9 mouse cellular contexts compared by ENCODE assay signal in the genomic region with DNA sequence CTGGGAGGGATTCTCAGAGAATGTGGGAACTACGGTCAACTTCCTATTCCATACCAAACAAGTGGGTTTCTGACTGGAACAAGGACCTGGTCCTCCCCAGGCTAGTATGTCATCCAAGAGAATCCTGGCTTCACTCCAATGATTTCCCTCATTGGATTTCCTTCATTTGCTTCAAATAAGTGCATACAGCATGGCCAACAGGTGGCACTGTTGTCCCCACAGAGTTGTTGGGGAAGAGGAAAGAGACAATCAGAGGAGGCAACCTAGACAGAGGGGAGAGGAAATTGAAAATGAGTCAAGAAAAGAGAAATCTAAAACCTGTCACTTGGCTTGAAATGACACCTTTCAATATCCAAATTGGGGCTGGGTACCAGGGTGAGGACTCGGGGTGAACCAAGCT. TPM values are rescaled to one million over a fixed set of nuclear protein-coding genes. Genes with fewer than 3 reads are reported as not detected.
A peak's percentile ranks its signal among the peaks of the same experiment; 100 is the strongest.
DNase-seq lines count a peak whose midpoint lies in the region; ATAC-seq lines count a peak whose summit lies in the region.
"Had no signal": no experiment of that assay in that cellular context is flagged by ENCODE, and none has a peak within 500 bp of the region (broad histone marks: within the 10 kb centered on the region; RNA-seq: fewer than 3 reads in every experiment).

No protein-coding gene starts in this region.

- H3K9ac ChIP-seq in forebrain, embryonic 14.5 days (ENCODE audit: low read length) = no peak overlapping the region
- H3K9ac ChIP-seq in forebrain, embryonic 12.5 days = no peak overlapping the region
- no peak overlapping the region for H3K9ac ChIP-seq in midbrain, embryonic 14.5 days (replicated peaks; ENCODE audit: low read length)
- no peak overlapping the region for H3K9ac ChIP-seq in midbrain, embryonic 16.5 days (ENCODE audit: low read depth, low read length)
- H3K9ac ChIP-seq: hindbrain, embryonic 15.5 days had no signal

- H3K36me3 ChIP-seq in forebrain, embryonic 14.5 days (ENCODE audit: control insufficient read depth, insufficient read depth, low read length) = no peaks in the 10 kb centered on the region
- no peaks in the 10 kb centered on the region for H3K36me3 ChIP-seq in forebrain, embryonic 12.5 days (replicated peaks)
- H3K36me3 ChIP-seq in midbrain, embryonic 14.5 days (ENCODE audit: control insufficient read depth, insufficient read depth, low read length) = no peaks in the 10 kb centered on the region
- no peaks in the 10 kb centered on the region for H3K36me3 ChIP-seq in midbrain, embryonic 16.5 days (ENCODE audit: control insufficient read depth, insufficient read depth, low read length)
- H3K36me3 ChIP-seq: hindbrain, embryonic 15.5 days had no signal

- H3K9me3 ChIP-seq in forebrain, embryonic 14.5 days (replicated peaks; ENCODE audit: control insufficient read depth, low read length) = no peaks in the 10 kb centered on the region
- no peaks in the 10 kb centered on the region for H3K9me3 ChIP-seq in forebrain, embryonic 12.5 days
- no peaks in the 10 kb centered on the region for H3K9me3 ChIP-seq in midbrain, embryonic 14.5 days (ENCODE audit: control insufficient read depth, low read length)
- no peaks in the 10 kb centered on the region for H3K9me3 ChIP-seq in midbrain, embryonic 16.5 days (replicated peaks; ENCODE audit: control insufficient read depth, low read length, poor library complexity, severe bottlenecking)
- H3K9me3 ChIP-seq: hindbrain, embryonic 15.5 days had no signal

- DNase-seq in forebrain, embryonic 14.5 days (ENCODE audit: low spot score) = peak; percentile 75
- peak; percentile 72 for DNase-seq in midbrain, embryonic 14.5 days
- DNase-seq in adrenal gland, postnatal 25 days = peak; percentile 67
- peak; percentile 51 for DNase-seq in kidney, postnatal 14 days
- peak; percentile 74 for DNase-seq in retina, embryonic 14.5 days (ENCODE audit: low spot score)
- no peak for DNase-seq in right cerebral cortex, postnatal 14 days

- ATAC-seq in forebrain, embryonic 14.5 days = no peak
- no peak for ATAC-seq in forebrain, embryonic 12.5 days (ENCODE audit: low FRiP score)
- no peak for ATAC-seq in midbrain, embryonic 14.5 days (ENCODE audit: low FRiP score, low TSS enrichment)
- ATAC-seq in midbrain, embryonic 16.5 days = no peak

- 57% methylated on average over 2 of the region's 2 CpGs for WGBS in forebrain, embryonic 14.5 days
- whole genome bisulfite sequencing in forebrain, embryonic 12.5 days = 50% methylated on average over 2 of the region's 2 CpGs
- 44% methylated on average over 2 of the region's 2 CpGs for WGBS in midbrain, embryonic 14.5 days
- 49% methylated on average over 2 of the region's 2 CpGs for WGBS in midbrain, embryonic 16.5 days

- peaks cover 76% of the 10 kb centered on the region for H3K27me3 ChIP-seq in forebrain, embryonic 14.5 days (replicated peaks; ENCODE audit: control insufficient read depth, insufficient read depth, low read length)
- H3K27me3 ChIP-seq in forebrain, embryonic 12.5 days = peaks cover 84% of the 10 kb centered on the region
- H3K27me3 ChIP-seq in midbrain, embryonic 14.5 days (ENCODE audit: control insufficient read depth, insufficient read depth, low read length) = peaks cover 82% of the 10 kb centered on the region
- peaks cover 60% of the 10 kb centered on the region for H3K27me3 ChIP-seq in midbrain, embryonic 16.5 days (ENCODE audit: control insufficient read depth, insufficient read depth, low read depth, low read length)

- H3K4me2 ChIP-seq in forebrain, embryonic 14.5 days (ENCODE audit: low read length) = no peak overlapping the region
- no peak overlapping the region for H3K4me2 ChIP-seq in forebrain, embryonic 12.5 days
- no peak overlapping the region for H3K4me2 ChIP-seq in midbrain, embryonic 14.5 days (ENCODE audit: low read length)
- H3K4me2 ChIP-seq in midbrain, embryonic 16.5 days (ENCODE audit: low read length) = no peak overlapping the region
- H3K4me2 ChIP-seq: hindbrain, embryonic 15.5 days had no signal

- H3K4me3 ChIP-seq in forebrain, embryonic 14.5 days (ENCODE audit: low read depth, low read length) = no peak overlapping the region
- H3K4me3 ChIP-seq in forebrain, embryonic 12.5 days (replicated peaks) = no peak overlapping the region
- H3K4me3 ChIP-seq in midbrain, embryonic 14.5 days (replicated peaks; ENCODE audit: low read depth, low read length) = no peak overlapping the region
- no peak overlapping the region for H3K4me3 ChIP-seq in midbrain, embryonic 16.5 days (ENCODE audit: low read depth, low read length)
- H3K4me3 ChIP-seq: hindbrain, embryonic 15.5 days had no signal

- H3K27ac ChIP-seq in forebrain, embryonic 14.5 days (ENCODE audit: low read depth, low read length) = no peak overlapping the region
- H3K27ac ChIP-seq in forebrain, embryonic 12.5 days = no peak overlapping the region
- H3K27ac ChIP-seq in midbrain, embryonic 14.5 days (replicated peaks; ENCODE audit: low read depth, low read length) = no peak overlapping the region
- H3K27ac ChIP-seq in midbrain, embryonic 16.5 days (ENCODE audit: low read length) = no peak overlapping the region
- H3K27ac ChIP-seq: hindbrain, embryonic 15.5 days had no signal

- H3K4me1 ChIP-seq in forebrain, embryonic 14.5 days (ENCODE audit: control insufficient read depth, insufficient read depth, low read length) = no peaks in the 10 kb centered on the region
- 0 out of 2 replicates have a peak, but pooled peaks cover 2% of the 10 kb centered on the region for H3K4me1 ChIP-seq in forebrain, embryonic 12.5 days
- H3K4me1 ChIP-seq in midbrain, embryonic 14.5 days (ENCODE audit: control insufficient read depth, insufficient read depth, low read length) = no peaks in the 10 kb centered on the region
- H3K4me1 ChIP-seq in midbrain, embryonic 16.5 days (ENCODE audit: control insufficient read depth, insufficient read depth, low read length) = no peaks in the 10 kb centered on the region
- H3K4me1 ChIP-seq: hindbrain, embryonic 15.5 days had no signal

RNA-seq across cellular contexts. Expression of a gene that starts 8.4 kb away (rescaled TPM):
- polyA plus RNA-seq in forebrain, embryonic 14.5 days (2014; fragmentation: Nextera tagmentation; extraction: Ambion mirVana) = 0.27 and 0.38 TPM in 2 replicates
- polyA plus RNA-seq in forebrain, embryonic 12.5 days (2016; fragmentation: Nextera tagmentation; extraction: Ambion mirVana) = 1.1 and 2.8 TPM in 2 replicates
- 0.11 and 0.54 TPM in 2 replicates for polyA plus RNA-seq in midbrain, embryonic 14.5 days (2014; fragmentation: Nextera tagmentation; extraction: Ambion mirVana)
- 0.23 and 0.24 TPM in 2 replicates for polyA plus RNA-seq in midbrain, embryonic 16.5 days (2015; fragmentation: Nextera tagmentation; extraction: Ambion mirVana)
- total RNA-seq in adrenal gland, postnatal 25 days (2021) = 1.1 and 1.6 TPM in 2 replicates

RNA-seq across cellular contexts. Expression of a gene that starts 8.7 kb away (rescaled TPM):
- not detected in 2 replicates for polyA plus RNA-seq in forebrain, embryonic 14.5 days (2014; fragmentation: Nextera tagmentation; extraction: Ambion mirVana)
- not detected in 2 replicates for polyA plus RNA-seq in forebrain, embryonic 12.5 days (2016; fragmentation: Nextera tagmentation; extraction: Ambion mirVana)
- polyA plus RNA-seq in midbrain, embryonic 14.5 days (2014; fragmentation: Nextera tagmentation; extraction: Ambion mirVana) = not detected in 2 replicates
- not detected in 2 replicates for polyA plus RNA-seq in midbrain, embryonic 16.5 days (2015; fragmentation: Nextera tagmentation; extraction: Ambion mirVana)
- total RNA-seq in adrenal gland, postnatal 25 days (2021) = not detected in 2 replicates
- polyA plus RNA-seq: hindbrain, embryonic 15.5 days had no signal
